Mouse (Mus musculus) cerebellum, postnatal 4 days (tissue): ENCODE data around the gene Lect2.

Source experiments
- DNase-seq, 2 experiments: peaks; one replicate each; pipeline ENCODE4 v3.0.0; 2022; ENCODE audit warnings: low spot score in 2 of 2, mixed read lengths in 1 of 2

Gene Lect2

DNA sequence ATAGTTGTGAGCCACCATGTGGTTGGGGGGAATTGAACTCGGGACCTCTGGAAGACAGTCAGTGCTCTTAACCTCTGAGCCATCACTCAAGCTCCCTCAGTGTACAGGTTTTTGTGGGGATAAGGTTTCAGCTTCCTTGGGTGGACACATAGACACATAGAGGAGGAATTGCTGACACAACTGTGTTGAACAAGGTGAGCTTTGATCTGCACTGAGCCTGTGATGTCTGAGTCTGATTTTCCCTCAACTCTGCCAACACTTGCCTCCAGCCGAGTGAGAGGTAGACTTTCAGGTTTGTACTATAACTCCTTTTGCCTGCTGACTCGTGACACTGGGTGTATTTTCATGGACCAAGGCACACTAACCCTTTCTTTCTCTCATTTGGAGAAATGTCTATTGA is 8.4 kb upstream of the Lect2 start:
- DNase-seq = no peak

DNA sequence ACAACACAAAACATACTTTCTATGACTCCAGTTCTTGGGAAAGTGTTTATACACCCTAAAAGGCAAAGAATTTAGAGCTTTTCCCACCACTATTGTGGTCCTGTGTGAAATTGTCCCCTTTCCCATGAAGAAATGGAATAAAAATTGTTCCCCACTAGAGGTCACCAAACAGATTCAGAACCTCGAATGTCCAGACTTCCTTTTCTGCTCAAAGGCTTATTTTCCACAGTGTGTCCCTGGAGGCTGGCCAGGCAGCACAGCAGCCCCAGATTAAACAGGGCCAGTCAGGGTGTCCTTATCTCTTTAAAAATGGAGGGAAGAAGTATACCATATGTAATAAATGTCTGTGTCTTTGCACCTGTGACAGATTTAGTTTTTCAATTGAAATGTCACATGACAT is 7.7 kb upstream of the Lect2 start:
- peak in 1 of 2 experiments; percentile 16 for DNase-seq

DNA sequence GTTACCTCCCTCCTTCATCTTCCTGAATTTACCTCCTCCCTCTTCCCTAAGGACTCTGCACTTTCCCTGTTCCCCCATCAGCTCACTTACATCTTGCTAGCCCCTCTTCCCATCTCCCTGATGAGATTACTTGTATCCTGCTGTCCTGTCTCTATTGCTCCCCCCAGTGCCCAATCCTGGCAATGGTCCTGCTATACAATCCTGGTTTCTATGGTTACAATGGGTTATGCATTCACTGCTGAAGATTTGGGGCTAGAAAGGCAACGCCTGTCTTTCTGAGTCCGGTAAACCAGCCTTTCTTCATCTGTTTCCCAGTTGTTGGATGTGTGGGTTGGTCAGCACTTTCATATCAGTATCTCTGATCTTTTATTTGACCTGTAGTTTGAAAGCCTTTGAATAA is 6.1 kb upstream of the Lect2 start:
- DNase-seq = peak in 1 of 2 experiments; percentile 47

DNA sequence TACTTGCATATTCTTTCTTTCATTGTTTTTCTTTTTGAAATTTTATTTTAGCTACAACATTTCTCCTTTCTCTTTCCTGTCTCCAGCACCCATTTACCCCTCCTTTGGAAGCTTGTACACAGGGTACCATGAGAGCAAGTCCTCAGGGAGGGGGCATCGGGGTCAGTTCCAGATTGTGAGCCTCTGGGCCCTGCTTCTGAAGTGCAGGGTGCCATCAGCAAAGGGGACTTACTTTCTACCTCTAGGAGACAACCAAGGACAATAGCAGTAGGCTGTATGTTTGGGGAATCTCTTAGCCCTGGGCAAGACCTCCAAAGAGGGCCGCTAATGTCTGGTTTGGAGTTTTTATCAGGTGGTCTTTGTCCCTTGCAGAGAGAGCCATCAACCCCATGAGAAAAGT is 5.6 kb upstream of the Lect2 start:
- DNase-seq = no peak

DNA sequence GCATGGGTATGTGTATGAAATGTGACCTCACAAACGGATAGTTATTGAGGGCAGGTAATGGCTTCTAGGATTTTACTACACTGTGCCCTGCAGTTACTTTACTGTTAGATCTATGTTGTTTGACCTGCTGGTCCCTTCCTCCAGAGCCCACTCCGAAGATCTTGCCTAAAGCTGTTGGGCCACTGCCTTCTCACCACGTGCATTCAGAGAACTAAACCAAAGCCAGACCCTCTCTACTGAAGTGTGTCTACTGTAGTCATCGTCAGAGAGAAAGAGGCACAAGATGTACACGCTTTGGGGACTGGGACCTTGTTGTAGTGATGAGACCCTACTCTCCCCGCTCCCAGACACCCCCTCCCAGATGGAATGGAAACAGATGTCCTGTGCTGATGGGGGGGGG is 3.4 kb upstream of the Lect2 start:
- no peak for DNase-seq

DNA sequence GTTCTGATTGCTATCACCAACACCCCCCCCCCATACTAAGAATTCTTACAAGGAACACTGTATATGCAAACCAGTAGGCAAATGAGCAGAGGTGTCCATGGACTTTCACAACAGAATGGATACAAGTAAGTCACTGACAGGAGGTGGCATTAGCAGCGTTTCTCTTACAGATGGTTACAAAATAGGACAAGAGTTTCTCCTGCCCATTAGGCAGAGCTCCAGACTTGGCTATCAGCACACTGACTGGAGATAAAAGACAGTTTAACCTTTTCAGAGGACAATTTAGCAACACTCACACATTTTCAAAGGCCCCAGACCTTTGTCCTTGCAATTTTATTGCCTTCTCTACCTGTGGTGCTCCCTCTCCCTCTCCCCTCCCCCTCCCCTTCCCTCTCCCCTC is 2.3 kb upstream of the Lect2 start:
- no peak for DNase-seq

DNA sequence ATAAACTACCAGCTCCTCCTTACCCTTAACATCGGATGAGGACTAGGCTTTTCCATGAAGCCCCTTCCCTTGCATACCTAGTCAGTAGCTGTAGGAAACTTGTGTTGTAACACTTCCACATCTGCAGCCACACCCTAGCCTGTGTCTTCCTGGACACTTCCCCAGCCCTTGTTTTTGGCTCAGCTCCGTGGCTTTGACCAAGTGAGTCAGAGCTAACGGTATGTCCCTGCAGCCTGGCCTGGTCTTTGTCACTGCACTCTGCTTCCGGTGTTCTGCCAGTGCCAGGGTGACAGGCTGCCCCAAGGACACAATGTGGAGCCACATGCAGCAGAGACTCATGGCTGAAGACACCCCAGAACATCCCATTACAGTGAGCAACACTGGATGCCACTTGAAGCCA is 1.1 kb upstream of the Lect2 start:
- no peak for DNase-seq

DNA sequence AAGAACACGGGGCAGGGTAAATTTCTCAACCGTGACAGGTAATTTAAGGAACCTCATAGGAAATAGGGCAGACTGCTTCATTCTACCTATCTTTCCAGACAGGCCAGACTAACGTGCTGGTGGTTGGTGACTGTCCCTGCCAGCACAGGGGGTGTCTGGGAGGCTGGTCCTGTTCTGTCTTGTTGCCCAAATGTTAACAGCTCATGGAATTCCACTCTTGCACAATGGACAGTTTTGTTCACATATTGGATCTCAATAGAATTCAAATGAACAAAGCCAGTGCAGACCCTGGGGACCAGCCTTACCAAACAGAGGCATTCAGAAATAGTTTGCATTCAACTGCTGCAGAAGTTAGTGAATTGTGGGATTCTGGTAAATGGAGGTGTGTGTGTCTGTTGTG is 3.3 kb downstream of the Lect2 start:
- DNase-seq = no peak

DNA sequence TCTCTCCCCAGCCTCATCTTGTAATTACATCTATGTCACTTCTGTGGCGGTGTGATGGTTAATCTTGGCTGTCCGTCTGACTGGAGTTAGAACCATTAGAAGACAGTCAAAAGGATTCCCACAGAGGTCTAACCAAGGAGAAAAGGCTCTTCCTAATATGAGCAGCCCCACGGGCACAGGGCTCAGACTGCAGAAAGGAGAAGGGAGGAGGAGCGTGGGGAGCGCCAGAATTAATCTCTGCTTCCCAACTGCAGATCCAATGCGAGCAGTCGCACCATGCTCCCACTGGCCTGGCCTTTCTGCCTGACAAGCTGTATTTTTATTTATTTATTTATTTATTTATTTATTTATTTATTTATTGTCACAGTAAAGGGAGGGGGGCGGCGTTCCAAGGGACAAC is 4.5 kb downstream of the Lect2 start:
- no peak for DNase-seq

DNA sequence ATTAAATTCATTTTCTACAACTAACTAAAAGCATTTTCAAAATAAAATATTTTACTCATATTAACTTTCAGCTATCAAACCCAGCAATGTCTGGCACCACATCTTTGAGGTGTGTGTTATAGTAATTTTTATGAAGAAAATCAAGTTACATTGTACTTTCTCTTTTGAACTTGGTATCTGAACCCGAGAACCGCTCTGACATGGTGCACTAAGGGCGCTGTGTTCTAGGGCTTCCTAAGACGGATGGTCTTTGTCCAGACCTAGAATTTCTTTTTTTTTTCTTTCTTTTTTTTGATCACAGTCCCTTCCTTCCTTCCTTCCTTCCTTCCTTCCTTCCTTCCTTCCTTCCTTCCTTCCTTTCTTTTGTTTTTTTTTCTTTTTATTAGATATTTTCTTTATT is 8.5 kb downstream of the Lect2 start:
- DNase-seq = peak in 1 of 2 experiments; percentile 29

DNA sequence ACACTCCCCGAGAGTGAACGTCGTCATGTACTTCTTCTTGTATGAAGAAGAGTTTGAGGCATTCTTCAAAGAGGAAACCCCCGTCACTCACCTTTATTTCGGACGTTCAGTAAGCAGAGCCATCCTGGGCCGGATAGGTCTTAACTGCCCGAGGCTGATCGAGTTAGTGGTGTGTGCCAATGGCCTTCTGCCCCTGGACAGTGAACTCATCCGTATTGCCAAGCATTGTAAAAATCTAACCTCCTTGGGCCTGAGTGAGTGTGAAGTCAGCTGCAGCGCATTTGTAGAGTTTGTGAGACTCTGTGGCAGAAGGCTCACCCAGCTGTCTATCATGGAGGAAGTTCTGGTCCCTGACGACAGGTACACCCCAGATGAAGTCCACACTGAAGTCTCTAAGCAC is 11.3 kb downstream of the Lect2 start:
- DNase-seq = no peak

DNA sequence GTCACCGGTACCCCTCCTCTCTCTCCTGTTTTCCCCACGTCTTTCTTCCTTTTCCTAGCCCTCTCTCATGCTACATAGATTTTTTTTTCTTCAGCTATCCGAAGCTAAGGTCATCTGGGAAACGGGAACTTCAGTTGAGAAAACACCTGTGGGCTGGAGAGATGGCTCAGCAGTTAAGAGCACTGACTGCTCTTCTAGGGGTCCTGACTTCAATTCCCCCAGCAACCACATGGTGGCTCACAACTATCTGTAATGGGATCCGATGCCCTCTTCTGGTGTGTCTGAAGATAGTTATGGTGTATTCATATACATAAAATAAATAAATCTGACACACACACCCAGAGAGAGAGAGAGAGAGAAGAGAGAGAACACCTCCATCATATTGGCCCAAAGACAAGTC is 12.7 kb downstream of the Lect2 start:
- DNase-seq = no peak

DNA sequence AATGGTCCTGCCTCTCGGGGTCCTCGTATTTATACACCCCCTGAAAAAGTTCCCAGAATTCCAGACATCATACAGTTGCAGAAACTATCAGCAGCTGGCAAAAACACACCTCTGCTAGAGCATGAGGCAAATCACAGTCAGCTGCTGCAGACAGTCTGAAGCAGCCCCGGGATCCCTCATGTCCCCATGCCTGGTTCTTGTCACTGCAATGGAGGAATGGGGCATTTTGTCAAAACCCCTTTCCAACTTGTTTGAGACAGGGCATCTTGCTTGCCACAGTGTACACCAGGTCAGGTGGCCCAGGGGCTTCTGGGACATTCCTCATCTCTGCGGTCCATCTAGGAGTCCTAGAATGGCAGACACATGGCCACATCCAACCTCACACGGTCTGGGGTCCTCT is 13.4 kb downstream of the Lect2 start:
- no peak for DNase-seq

DNA sequence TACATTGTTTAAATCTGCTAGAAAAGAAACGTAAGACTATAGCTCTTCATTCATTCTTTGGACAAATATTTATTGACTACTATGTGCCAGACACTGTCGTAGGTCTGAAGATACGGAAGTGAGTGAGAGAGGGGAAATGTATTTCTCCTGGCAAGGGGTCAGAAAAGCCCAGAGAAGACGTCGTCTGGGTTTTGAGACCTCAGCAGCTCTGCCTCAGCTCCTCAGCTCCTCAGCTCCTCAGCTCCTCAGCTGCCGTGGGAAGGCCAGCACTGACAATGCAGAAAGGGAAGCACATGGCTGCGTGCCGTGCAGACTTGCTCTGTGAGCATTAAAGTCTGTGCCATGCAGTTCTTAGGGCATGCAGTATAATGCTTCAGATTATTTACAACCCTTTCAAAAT is 18.6 kb downstream of the Lect2 start:
- no peak for DNase-seq

DNA sequence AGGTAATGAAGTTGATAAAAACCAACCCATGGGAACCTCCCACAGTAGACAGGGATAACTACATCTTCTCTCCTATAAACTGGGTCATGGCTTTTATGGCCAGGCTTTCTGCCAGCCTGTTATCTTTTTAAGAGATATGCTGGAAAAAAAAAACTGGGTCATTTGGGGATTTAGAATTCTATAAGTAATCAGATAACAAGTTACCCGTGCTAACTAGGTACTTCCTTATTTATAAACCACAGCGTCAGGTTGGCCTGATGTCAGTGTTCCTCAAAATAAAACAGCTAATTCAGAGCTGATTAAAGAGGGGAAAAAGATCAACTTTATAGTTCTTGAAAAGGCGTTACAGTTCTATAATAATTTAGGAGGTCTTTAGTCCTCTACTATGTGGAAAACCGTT is 19.3 kb downstream of the Lect2 start:
- DNase-seq = no peak

DNA sequence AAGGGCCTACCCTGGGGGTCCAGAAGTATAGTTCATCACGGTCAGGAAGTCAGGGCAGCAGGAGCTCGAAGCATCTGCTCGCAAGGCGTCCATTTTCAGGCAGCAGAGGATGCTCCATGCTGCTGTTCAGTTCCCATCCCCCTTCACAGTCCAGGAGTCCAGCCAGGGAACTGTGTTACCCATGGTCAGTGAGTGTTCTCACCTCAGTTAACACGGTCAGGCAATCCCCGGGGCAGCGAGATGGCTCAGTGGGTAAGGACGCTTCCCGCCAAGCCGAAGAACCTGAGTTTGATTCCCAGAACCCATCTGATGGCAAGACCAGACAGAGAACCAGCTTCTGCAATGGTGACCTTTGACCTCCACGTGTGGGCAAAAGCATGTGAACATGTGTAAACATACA is 20.0 kb downstream of the Lect2 start:
- DNase-seq = no peak

DNA sequence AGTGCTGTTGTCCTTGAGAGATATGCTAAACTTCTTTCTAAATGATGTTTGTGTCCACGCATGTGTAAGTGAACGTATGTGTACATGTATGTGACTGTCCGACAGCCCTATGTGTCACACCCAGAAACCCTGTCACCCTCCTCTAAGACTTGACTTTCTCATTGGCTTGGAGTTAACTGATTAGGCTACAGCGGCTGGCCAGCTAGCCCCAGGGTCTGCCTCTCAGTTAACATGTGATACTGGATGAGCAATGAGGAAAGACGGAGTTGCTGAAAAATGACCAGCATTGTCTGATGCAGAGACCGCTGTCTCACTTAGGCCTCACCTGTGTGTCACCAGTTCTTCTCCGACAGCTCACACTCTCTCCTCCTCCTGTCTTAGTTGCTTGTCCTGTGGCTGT is 20.5 kb downstream of the Lect2 start:
- no peak for DNase-seq

DNA sequence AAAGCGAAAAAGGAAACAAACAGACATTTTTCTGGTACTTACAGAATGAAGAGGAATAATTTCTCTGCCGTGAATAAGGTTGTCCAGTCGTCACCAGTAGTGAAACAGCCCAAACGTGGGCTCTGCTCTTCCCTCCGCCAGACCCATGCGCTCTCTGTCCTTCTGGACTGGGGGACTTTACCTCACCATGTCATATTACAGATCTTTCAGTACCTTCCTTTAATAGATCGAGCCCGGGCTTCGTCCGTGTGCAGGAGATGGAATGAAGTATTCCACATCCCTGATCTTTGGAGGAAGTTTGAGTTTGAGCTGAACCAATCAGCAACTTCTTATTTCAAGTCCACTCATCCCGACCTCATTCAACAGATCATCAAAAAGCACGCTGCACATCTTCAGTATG is 21.4 kb downstream of the Lect2 start:
- no peak for DNase-seq

DNA sequence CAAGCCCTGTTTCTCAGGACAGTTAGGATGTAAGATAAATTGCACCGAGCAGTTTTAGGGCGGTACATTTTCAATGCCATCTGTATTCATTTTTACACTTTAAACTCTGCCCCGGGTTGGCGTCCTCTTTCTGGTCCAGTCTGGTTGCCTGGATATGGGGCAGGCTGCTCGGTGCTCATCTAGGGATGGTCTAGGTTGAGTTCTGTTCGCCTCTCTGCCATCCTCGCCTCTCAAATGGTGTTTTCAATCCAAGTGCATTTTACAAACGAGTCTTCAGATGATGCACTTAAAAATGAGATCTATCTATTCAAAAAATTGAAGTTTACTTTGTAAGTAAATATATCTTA is 25.5 kb downstream of the Lect2 start:
- no peak for DNase-seq

DNA sequence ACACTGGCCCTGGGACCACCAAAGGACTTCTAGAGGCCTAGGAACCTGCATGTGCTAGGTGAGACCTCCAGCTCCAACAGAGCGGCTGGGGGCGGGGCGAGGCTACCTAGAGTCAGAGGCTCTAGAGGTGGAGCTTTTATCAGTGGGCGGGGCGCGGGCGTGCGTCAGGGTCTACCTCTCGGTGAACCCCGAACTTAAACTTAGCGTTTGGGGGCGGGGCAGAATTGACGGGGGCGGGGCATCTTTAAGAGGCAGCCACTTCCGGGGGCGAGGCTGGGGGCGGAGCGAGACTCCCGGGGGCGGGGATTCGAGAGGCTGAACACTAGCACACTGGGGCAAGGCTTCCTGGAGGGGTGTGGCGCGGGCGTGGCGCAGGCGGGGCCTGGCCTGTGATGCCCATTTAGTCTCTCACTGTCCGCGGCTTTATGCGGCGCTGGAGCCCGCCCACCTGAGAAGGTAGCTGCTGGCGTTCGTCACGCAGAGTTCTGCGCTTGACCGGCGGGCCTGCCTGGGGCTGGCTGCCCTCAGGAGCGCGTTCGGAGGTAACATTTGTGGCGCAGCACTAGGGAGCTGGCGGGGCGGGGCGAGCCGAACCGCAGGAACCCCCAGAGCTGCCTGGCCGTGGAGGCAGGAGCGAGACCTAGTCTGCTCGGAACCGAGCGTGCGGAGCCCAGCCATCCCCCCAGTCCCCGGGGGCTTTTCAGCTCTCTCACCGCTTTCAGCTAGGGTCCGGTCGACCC is 26.1 kb downstream of the Lect2 start, which contains the start of gene Fbxl21:
Fbxl21 (plus strand) TSS at position 392 of the 740 bp plus-strand sequence.
- DNase-seq = peak; percentile 61 to 82

DNA sequence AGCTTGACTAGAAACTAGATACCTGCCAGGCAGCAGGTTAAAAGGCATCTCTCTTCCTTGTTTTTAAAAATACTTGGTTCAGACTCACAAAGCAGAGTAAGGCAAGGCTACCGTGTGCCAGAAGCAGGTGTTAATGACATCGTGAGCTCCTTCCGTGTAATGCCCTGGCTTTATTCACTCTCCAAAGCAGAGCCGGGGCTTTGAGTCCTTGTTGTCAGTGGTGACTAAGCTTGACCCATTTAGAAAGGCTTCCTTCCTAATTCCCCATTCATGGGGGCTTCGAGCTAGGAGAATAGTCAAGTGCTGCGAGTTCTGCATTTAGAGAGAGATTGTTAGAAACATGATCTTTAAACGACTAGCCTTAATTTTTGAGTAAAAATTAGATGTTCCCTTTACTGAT is 31.5 kb downstream of the Lect2 start:
- no peak for DNase-seq

DNA sequence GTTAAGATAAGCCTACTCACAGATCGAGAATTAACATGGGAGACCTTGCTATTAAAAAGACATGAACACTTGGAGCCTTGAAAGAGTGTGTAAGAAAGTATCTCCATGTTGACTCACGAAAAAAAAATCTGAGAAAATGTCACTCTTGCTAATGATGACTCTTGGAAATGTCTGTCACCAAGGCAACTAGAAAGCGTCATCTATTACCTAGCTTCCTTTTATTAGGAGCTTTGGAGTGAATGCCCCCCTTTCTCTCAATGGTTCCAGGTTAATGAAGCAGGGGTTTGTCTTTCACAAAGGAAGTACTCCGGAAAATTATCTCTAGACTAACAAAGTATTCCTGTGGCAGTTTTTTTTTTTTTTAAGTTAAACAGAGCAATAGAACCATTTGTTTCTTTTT is 32.0 kb downstream of the Lect2 start:
- DNase-seq = no peak

DNA sequence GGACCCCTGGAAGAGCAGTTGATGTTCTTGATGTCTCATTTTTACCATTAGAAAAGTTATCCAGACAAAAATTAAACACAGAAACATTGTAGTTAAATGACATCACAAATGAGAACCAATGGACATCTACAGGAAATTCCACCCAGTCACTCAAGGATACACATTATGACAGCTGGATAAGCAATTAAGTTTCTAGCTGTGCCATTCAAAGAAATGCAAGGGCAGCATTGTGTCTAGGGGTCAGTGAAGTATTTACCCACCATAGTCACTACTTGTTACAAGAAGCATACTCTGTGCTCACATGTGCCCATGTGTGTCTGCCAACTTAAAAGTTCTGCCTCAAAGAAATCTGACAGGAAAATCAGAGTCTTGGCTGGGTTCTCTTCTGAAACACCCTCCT is 34.7 kb downstream of the Lect2 start:
- no peak for DNase-seq

DNA sequence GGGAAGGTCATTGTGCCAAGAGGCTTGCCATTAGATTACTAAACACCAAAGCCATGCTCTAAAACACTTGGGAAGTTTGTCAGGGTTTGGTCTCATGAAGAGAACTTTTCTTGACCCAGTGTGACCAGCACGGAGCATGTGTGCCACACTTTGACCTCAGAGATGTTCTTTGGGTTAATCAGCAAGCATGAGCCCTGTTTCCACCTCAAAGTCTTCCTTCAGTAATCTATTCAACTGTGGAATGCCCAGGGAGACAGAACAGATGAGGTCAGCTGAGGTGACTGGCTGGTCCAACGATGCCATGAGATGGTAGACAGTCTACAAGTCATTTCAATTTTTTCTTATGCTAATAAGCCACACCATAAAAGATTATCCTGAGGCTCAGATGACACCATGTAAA is 38.5 kb downstream of the Lect2 start:
- DNase-seq = no peak
